Mouse (Mus musculus) heart, embryonic 16.5 days (tissue): ENCODE results near the gene Zfp740. TPM values are rescaled to one million over a fixed set of nuclear protein-coding genes. Genes with fewer than 3 reads are reported as not detected.

ENCODE experiments used
- ATAC-seq: fragments of 200-750 bp; cut with Nextera tagmentation; replicated peaks from 2 replicates; pipeline ENCODE4 v1.8.0; 2017; ENCODE audit warnings: moderate number of reproducible peaks; ENCODE audit not compliant: insufficient read depth, low FRiP score; ENCODE audit errors: extremely low read depth
- H3K27ac ChIP-seq: fragments of 300-500 bp; sonication (generic); 2 replicates; pipeline ENCODE4 v1.5.1; 2014; ENCODE audit warnings: mild to moderate bottlenecking, low read length, control low read depth, moderate library complexity
- H3K27me3 ChIP-seq: fragments of 300-500 bp; sonication (generic); 2 replicates; pipeline ENCODE4 v1.6.1; 2014; ENCODE audit warnings: low read length, mixed read lengths; ENCODE audit not compliant: control insufficient read depth, insufficient read depth
- H3K36me3 ChIP-seq: fragments of 300-500 bp; sonication (generic); 2 replicates; pipeline ENCODE4 v1.6.1; 2014; ENCODE audit not compliant: control insufficient read depth, insufficient read depth
- H3K4me1 ChIP-seq: fragments of 300-500 bp; sonication (generic); 2 replicates; pipeline ENCODE4 v1.6.1; 2014; ENCODE audit warnings: low read length, mixed read lengths; ENCODE audit not compliant: control insufficient read depth, insufficient read depth
- H3K4me2 ChIP-seq: fragments of 300-500 bp; sonication (generic); 2 replicates; pipeline ENCODE4 v1.6.1; 2014; ENCODE audit warnings: low read depth, mild to moderate bottlenecking, control low read depth, low read length
- H3K4me3 ChIP-seq: fragments of 300-500 bp; sonication (generic); 2 replicates; pipeline ENCODE4 v1.5.1; 2014; ENCODE audit warnings: mild to moderate bottlenecking, control low read depth, low read length
- H3K9ac ChIP-seq: fragments of 300-500 bp; sonication (generic); 2 replicates; pipeline ENCODE4 v1.6.1; 2014; ENCODE audit warnings: low read length, control low read depth
- H3K9me3 ChIP-seq: fragments of 300-500 bp; sonication (generic); replicated peaks from 2 replicates; pipeline ENCODE4 v1.6.1; 2016; ENCODE audit warnings: low read length; ENCODE audit not compliant: control insufficient read depth
- WGBS: fragments of 180-500 bp; shearing (Covaris S2); extraction: QIAGEN DNeasy Blood & Tissue Kit; methylation state at CpG from one replicate; pipeline ENCODE4 v1.1.7; 2014; 5-methylcytosine and 5-hydroxymethylcytosine counted together
- polyA plus RNA-seq: library from polyadenylated mRNA; unstranded; fragments of >200 nt; fragmentation: Nextera tagmentation; extraction: Ambion mirVana; gene quantifications from 2 replicates; pipeline ENCODE4 v1.2.1, GENCODE M21; 2015

Gene Zfp740
- polyA plus RNA-seq, 1 experiment from 2014 or later = 30.2 TPM

DNA sequence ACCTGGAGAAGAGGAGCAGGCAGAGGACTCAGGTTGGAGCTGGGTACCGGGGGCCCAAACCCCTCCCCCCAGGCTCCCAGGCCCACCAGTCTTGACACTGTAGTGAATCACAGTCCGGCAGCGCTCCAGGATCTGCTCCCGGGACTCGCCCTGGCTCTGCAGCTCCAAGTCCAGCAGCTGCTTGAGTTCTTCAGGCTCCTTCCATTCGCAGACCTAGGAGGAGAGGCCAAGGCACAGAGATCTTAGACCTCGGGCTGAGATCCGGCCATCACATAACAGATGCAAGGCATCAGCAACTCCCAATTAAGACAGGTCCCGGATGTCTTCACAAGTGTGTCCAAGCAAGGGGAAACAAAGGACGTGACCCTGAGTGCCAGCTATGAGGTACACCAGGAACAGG, 15.0 kb upstream of the Zfp740 start:
- Histone ChIP-seq H3K4me2 (no peak overlapping the region), H3K9ac (no peak overlapping the region), H3K27ac (no peak overlapping the region), H3K4me3 (no peak overlapping the region), H3K27me3 (no peaks in the 10 kb centered on the region), H3K36me3 (no peaks in the 10 kb centered on the region; the same call in 1 of the 2 replicates), H3K4me1 (no peaks in the 10 kb centered on the region), H3K9me3 (no peaks in the 10 kb centered on the region)
- no peak; the same call in 1 of the 2 replicates for ATAC-seq
- WGBS = 74% methylated on average over 10 of the region's 10 CpGs

DNA sequence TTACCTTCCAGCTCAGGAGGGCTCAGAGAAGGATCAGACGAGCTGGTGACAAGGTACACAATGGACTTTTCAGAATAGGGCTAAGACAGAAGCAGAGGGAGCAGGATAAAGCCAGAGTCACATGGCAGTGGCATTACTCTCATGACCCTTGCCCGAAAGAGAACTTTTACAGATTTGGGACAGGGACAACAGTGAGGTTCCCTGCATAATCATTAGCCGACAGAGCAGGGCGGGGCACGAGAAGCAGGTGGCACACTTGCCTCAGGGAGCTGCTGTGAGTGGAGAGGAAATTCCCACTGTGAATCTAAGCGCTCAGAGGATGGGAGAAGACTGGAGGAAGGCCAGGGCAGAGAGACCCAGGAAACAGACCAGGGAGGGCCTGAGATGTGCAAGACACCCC, 14.2 kb upstream of the Zfp740 start:
- Histone ChIP-seq H3K4me3 (no peak overlapping the region), H3K9me3 (no peaks in the 10 kb centered on the region), H3K4me1 (no peaks in the 10 kb centered on the region), H3K27me3 (no peaks in the 10 kb centered on the region), H3K4me2 (no peak overlapping the region), H3K9ac (no peak overlapping the region), H3K27ac (no peak overlapping the region), H3K36me3 (no peaks in the 10 kb centered on the region; the same call in 1 of the 2 replicates)
- 69% methylated on average over 6 of the region's 6 CpGs for WGBS
- ATAC-seq = no peak

GRCm38 (mm10) chr15:102191699-102192098, 11.3 kb upstream of the Zfp740 start:
- Histone ChIP-seq H3K4me1 (no peaks in the 10 kb centered on the region), H3K9me3 (no peaks in the 10 kb centered on the region), H3K27ac (no peak overlapping the region), H3K36me3 (no peaks in the 10 kb centered on the region), H3K4me2 (no peak overlapping the region), H3K27me3 (no peaks in the 10 kb centered on the region), H3K9ac (no peak overlapping the region), H3K4me3 (no peak overlapping the region)
- ATAC-seq = no peak
- 69% methylated on average over 7 of the region's 7 CpGs for WGBS

- Histone ChIP-seq H3K4me3 (no peak overlapping the region), H3K27ac (no peak overlapping the region), H3K36me3 (no peaks in the 10 kb centered on the region), H3K9me3 (no peaks in the 10 kb centered on the region), H3K4me1 (no peaks in the 10 kb centered on the region), H3K9ac (no peak overlapping the region), H3K4me2 (no peak overlapping the region), H3K27me3 (no peaks in the 10 kb centered on the region)
- no peak for ATAC-seq
- 53% methylated on average over 7 of the region's 7 CpGs for WGBS
Observed at GRCm38 (mm10) chr15:102192271-102192812, 10.7 kb upstream of the Zfp740 start.

DNA sequence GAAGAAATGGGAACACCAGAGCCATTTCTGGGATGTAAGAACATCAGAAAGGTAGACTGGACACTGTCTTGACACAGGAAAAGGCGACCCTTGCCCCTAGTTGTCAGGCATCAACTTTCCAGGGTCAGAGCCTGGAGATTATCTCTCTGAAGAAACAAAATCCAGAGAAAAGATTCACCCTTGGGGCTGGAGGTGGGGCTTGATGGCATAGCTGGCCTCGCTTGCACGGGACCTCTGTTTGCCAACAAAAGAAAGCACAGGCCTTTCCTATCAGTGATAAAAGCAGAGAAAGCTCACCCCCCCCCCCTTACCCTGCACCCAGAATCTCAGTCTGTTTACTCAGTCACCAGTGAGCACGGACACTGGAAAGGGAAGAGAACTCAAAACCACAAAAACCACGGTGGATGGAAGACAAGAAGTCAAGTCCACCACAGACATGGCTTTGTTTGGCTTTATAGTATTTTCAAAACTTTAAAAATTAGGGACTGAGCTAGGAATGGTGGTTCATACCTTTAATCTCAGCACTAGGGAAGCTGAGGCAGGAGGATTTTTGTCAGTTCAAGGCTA, 10.1 kb upstream of the Zfp740 start:
- H3K9me3 ChIP-seq = no peaks in the 10 kb centered on the region
- WGBS = 37% methylated on average over 5 of the region's 5 CpGs
- ATAC-seq = no peak

GRCm38 (mm10) chr15:102193652-102194051, 9.4 kb upstream of the Zfp740 start:
- 83% methylated on average over 4 of the region's 4 CpGs for WGBS
- Histone ChIP-seq H3K9ac (no peak overlapping the region), H3K4me1 (no peaks in the 10 kb centered on the region), H3K27me3 (no peaks in the 10 kb centered on the region), H3K4me2 (no peak overlapping the region), H3K9me3 (no peaks in the 10 kb centered on the region), H3K36me3 (no peaks in the 10 kb centered on the region), H3K27ac (no peak overlapping the region), H3K4me3 (no peak overlapping the region)
- no peak for ATAC-seq

More for the DNA sequence above, 10.1 kb upstream of the Zfp740 start:
- H3K4me3 ChIP-seq = no peak overlapping the region
- H3K36me3 ChIP-seq = no peaks in the 10 kb centered on the region
- no peaks in the 10 kb centered on the region for H3K27me3 ChIP-seq
- H3K9ac ChIP-seq = no peak overlapping the region
- H3K4me1 ChIP-seq = no peaks in the 10 kb centered on the region
- no peak overlapping the region for H3K4me2 ChIP-seq
- no peak overlapping the region for H3K27ac ChIP-seq

- Histone ChIP-seq H3K4me1 (no peaks in the 10 kb centered on the region), H3K9ac (no peak overlapping the region), H3K4me3 (no peak overlapping the region), H3K27ac (no peak overlapping the region), H3K27me3 (no peaks in the 10 kb centered on the region), H3K36me3 (no peaks in the 10 kb centered on the region), H3K9me3 (no peaks in the 10 kb centered on the region), H3K4me2 (no peak overlapping the region)
- WGBS = 77% methylated on average over 4 of the region's 4 CpGs
- ATAC-seq = no peak
Observed at GRCm38 (mm10) chr15:102194439-102194838, 8.6 kb upstream of the Zfp740 start.

DNA sequence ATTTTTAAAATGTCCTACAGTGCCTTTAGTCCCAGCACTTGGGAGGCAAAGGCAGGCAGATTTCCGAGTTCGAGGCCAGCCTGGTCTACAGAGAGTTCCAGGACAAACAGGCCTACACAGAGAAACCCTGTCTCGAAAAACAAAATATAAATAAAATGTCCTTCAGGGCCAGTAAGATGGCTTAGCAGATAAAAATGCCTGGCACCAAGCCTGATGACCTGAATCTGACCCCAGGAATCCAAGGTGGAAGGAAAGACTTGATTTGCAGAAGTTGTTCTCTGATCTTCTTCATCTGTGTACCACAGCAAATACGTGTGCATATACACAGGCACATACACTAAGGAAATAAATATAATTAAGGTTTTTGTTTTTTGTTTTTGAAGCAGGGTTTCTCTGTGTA, 7.7 kb upstream of the Zfp740 start:
- H3K27me3 ChIP-seq = no peaks in the 10 kb centered on the region
- no peak overlapping the region for H3K4me2 ChIP-seq
- 71% methylated on average over 4 of the region's 4 CpGs for WGBS
- no peak overlapping the region for H3K27ac ChIP-seq
- H3K36me3 ChIP-seq = no peaks in the 10 kb centered on the region
- no peaks in the 10 kb centered on the region for H3K9me3 ChIP-seq
- no peak for ATAC-seq
- H3K4me1 ChIP-seq = no peaks in the 10 kb centered on the region
- no peak overlapping the region for H3K9ac ChIP-seq
- no peak overlapping the region for H3K4me3 ChIP-seq

DNA sequence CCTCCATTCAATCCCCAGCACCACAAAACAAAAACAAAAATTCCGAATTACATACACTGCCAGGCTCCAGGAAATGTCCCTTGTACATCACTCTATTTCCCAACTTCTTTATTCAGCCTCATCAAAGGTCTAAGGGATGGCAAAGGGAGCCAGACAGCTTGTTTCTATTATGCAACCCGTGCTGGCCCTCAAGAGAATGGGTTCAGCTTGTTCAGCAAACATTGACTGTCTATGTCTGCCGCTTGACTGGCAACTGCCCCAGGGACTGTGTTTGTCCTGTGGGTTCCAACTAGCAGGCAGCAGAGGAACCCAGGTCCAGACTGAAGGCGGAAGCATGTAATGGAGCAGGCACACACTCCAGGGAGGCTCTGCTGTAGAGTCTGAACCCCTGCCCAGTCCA, 4.2 kb upstream of the Zfp740 start:
- ATAC-seq = no peak
- no peaks in the 10 kb centered on the region for H3K9me3 ChIP-seq
- no peak overlapping the region for H3K4me2 ChIP-seq
- WGBS = 86% methylated on average over 4 of the region's 4 CpGs
- H3K4me3 ChIP-seq = no peak overlapping the region
- no peak overlapping the region for H3K9ac ChIP-seq
- no peaks in the 10 kb centered on the region for H3K36me3 ChIP-seq
- peaks cover 6% of the 10 kb centered on the region for H3K4me1 ChIP-seq
- no peak overlapping the region for H3K27ac ChIP-seq
- H3K27me3 ChIP-seq = no peaks in the 10 kb centered on the region
